Mouse (Mus musculus) cerebral cortex, adult 2 months (tissue): Measurements from ENCODE around the gene Rgs9bp.

Experiments
- WGBS: fragments of 180-500 bp; shearing (Covaris S2); methylation state at CpG from one replicate; pipeline ENCODE4 v1.1.7; 2018; 5-methylcytosine and 5-hydroxymethylcytosine counted together

Gene Rgs9bp

GRCm38 (mm10) chr7:35583476-35584025 lies 1.8 kb downstream of the Rgs9bp start:
- 45% methylated on average over 11 of the region's 11 CpGs for WGBS

DNA sequence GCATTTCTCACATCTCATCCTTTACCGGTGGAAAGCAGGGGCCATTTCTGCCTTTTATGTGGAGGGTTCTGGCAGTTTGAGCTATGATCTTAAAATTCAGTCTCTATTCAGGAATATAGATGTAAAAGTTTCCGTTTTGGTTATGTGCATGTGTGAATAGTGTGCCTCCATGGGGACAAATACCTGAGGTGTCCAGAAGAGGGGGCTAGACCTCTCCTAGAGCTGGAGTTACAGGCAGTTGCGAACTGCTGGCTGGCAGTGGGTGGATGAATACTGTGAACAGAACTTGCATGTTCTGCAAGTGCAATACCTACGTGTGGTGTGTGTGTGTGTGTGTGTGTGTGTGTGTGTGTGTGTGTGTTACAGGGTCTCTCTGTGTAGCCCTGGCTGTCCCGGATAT lies 2.7 kb downstream of the Rgs9bp start:
- WGBS: 73% methylated on average over 5 of the region's 5 CpGs

DNA sequence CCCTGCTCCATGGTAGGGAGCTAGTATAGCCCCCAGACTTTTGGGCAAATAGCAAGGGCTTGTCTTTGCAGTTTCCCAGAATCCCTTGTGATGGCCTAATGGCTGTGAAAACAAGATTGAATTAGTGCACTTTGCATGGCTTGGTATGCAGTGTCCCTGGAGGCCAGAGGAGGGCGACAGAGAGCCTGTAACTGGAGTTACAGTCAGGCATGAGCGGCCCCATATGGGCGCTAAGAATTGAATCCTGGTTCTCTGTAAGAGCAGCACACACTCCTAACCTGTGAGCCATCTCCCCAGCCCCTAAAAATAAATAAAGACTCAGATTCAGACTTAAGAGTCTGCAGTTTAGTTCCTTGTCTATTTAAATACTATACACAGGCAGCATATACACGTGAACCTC lies 5.5 kb downstream of the Rgs9bp start:
- WGBS: 39% methylated on average over 4 of the region's 4 CpGs

DNA sequence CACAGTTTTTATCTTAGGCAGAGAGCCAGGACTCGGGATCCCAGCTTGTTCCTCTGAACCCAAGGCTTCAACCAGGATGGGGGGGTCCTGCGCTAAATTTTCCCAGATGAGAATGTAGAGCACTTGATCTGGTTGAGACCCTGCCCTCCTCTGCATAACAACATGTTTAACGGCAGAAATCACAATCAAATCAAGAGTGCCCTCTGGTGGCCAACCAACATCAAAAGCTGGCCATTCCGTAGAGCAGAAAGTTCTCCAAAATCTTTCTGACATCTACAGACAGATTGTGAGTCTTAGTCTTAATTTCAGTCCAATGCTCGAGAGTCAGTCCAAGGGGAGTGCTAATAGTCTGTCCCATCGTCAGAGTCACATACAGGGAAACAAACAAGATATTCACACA lies 14.5 kb downstream of the Rgs9bp start:
- 14% methylated on average over 6 of the region's 6 CpGs for WGBS

DNA sequence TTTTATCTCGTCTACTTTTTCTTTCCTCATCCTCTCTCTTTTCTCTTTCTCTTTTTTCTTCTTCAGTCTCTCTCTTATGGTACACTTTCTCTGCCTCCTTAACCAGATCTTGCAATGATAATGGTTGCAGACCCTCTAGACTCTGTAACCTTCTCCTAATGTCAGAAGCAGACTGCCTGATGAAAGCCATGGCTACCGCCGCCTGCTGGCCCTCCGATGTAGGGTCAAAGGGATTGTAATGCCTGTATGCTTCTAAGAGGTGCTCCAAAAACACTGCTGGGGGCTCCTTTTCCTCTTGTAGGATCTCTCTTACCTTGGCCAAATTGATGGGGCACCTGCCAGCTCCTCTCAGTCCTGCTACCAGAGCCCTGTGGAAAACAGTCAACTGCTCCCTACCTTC lies 15.7 kb downstream of the Rgs9bp start:
- 91% methylated on average over 4 of the region's 4 CpGs for WGBS

GRCm38 (mm10) chr7:35565965-35566364 lies 19.4 kb downstream of the Rgs9bp start:
- 84% methylated on average over 13 of the region's 13 CpGs for WGBS

DNA sequence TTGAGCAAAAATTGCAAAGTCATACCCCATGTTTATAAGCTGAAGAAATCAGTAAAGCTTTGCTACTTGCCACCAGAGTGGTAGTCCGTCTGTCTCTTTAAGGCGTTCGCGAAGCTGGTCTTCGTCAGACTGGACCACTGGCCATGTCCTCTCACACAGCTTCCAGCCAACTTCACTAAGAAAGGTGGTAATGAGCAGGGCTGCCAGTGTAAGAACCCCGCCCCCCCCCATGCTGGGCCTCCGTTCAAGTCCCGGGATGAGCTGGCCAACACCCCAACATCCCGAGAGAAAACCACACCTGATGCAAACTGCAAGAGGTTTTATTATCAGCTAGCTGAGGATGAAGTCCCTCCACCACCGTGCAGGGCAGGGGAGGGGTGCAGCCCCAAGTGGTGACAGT lies 20.5 kb downstream of the Rgs9bp start:
- WGBS: 81% methylated on average over 10 of the region's 10 CpGs

DNA sequence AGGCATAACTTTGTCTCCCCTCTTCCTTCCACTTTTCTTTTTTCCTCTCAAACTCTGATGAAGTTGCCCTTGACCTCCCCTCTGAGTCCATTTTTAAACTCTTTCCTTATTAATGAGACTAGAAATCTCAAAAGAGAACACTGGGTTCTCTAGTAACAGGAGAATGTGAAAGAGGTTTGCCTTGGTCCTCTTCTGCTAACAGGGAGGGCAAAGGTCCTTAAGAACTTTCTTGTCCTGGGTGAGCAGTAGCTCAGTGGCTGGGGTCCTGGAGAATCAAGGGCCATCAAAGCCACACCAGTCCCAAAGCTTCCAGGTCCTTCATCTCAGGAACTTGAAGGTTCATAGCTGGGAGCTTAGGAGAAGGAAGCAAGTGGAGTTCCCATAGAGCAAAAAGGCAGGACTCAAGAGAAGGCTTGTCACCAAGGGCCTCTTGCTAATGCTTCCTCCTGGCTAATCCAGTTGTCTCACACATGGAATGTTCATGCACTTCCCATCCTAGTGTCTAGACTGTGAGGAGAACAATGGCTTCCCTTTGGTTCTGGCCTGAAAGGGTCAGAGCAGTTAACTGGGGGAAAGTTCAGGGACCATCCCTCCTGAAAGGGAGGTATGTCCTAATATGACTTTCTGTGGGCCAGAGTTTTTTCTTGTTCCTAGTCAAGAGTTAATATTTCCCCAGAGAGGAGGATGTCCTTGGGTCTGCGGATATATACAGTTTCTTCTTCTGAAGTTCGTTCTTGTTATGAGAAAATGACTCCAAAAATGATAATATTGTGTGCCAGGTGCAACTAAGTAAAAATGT lies 21.1 kb downstream of the Rgs9bp start:
- 82% methylated on average over 2 of the region's 2 CpGs for WGBS

DNA sequence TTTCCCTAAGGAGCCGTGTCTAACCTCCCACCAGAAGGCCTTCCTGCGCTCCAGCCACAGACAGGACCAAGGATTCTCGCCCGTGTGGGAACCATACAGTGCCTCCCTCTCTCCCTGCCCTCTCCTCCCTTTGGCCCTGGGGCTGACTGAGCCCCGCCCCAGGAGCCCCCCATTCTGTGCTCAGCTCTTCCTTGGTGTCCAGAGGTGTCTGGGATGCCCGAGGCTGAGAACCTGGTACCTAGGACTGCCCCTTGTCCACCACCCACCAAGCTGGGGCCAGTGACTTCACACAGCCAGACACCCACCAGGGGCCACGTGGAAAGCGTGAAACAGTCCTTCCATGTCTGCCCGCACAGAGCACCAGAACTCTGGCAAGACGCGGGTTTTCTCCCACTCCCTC lies 22.3 kb downstream of the Rgs9bp start:
- 66% methylated on average over 11 of the region's 11 CpGs for WGBS

DNA sequence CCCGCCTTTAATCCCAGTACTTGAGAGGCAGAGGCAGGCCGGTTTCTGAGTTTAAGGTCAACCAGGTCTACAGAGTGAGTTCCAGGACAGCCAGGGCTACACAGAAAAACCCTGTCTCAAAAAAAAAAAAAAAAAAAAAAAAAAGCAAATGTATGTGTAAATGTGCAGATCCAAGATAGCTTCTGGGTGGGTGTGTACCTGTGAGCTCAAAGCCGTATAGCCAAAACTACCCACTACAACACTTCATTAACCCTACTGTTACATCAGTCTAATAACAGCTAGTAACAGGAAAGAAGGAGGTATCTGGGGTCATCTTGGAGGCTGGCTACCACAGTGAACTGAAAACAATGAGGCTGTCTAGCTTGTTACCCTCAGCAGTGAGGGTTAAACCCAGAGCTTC lies 25.5 kb downstream of the Rgs9bp start:
- WGBS: 93% methylated on average over 3 of the region's 3 CpGs

GRCm38 (mm10) chr7:35558681-35559080 lies 26.7 kb downstream of the Rgs9bp start:
- WGBS: 33% methylated on average over 2 of the region's 2 CpGs

GRCm38 (mm10) chr7:35557577-35557976 lies 27.8 kb downstream of the Rgs9bp start:
- WGBS: 89% methylated on average over 3 of the region's 3 CpGs

GRCm38 (mm10) chr7:35556905-35557304 lies 28.5 kb downstream of the Rgs9bp start:
- WGBS: 89% methylated on average over 5 of the region's 5 CpGs

DNA sequence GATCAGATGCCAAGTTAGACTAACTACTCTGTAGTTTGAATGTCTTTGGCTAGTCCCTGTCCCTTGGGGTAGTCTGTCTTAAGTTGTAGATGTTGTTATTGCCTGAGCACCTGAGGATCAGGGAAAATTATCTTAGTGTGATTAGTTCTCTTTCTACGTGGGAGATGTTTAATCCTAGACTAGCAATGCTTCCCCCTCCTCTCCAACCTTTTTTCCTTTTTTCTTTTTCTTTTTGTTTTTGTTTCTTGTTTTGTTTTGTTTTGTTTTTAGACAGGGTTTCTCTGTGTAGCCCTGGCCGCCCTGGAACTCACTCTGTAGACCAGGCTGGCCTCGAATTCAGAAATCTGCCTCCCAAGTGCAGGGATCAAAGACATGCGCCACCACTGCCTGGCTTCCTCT lies 29.2 kb downstream of the Rgs9bp start, which contains the start of gene Nudt19:
Gene Nudt19, minus strand, starts transcription at position 100 of the 399 bp plus-strand sequence.
- 59% methylated on average over 4 of the region's 4 CpGs for WGBS

DNA sequence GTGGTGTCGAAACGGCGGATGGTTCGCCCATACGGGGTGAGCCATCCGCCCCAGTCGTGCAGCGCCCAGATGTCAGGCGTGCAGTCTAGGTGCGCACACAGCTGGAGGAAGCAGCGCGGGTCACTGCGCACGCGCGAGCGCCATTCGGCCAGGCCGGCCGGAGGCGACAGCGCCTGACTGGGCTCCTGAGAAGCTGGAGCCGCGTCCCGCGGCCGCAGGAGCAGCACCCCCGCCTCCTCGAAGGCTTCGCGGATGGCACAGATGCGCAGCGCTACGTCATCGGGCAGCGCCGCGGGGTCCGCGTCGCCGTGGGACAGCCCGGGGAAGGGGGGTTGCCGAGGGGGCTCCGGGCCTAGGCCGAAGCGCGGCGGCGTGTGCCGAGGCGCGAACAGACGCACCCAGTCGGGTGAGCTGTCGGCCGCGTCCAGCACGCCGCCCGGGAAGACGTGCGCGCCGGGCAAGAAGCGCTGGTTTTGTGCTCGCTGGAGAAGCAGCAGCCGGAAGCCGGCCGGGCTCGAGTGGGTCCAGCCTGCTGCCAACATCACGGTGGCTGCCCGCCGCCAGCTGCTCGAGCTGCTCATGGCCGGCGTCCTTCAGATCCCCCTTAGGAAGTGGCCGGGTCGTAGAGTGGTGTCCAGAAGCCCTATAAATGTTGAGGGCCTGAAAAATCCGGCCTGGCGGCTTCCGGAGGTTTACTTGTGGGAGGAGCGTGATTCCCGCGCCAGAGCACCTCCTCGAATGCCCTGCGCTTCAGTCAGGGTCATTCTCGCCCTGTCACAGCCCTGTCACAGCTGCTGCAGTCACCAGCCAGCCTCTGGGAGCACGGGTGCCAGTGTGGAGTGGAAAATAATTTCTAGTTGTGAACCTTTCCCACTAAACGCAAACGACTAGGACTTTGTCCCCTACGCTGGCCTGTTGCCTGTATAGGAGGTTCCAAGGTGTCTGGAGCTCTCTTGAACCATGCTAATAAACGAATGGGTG lies 29.9 kb downstream of the Rgs9bp start:
- 1% methylated on average over 93 of the region's 93 CpGs for WGBS

- 4% methylated on average over 28 of the region's 28 CpGs for WGBS
Measured at GRCm38 (mm10) chr7:35554605-35555175, 30.7 kb downstream of the Rgs9bp start.

DNA sequence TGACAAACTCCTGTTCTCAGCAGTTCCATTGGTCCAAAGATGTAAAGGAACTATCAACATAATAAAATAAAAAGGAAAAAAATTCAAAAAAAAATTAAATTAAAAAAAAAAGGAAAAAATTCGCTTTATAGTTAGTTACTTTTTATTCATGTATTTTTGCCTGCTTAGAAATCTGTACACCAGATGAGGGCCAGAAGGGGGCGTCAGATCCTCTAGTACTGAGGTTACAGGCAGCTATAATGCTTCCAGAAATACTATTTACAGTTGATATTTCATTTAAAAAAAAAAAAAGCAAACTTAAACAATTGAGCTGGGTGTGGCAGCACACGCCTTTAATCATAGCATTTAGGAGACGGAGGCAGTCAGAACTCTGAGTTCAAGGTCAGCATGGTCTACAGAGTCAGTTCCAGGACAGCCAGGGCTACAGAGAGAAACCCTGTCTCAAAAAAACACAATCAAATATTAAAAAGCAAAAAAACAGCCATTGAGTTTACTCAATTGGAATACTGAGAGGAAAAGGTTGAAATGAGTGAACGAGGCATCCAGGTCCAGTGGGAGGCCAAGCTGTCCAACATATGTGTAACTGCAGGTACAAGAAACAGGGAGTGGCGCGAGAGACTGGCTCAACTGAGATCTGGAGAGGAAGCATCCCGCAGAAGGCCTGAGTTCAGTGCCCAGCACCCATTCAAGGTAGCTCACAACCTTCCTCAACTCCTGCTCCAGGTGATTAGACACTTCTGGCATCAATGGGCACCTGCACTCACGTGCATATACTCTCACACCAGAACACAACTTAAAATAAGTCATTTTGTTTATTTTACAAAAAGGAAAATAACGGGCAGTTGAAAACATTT lies 31.4 kb downstream of the Rgs9bp start:
- 53% methylated on average over 10 of the region's 10 CpGs for WGBS

DNA sequence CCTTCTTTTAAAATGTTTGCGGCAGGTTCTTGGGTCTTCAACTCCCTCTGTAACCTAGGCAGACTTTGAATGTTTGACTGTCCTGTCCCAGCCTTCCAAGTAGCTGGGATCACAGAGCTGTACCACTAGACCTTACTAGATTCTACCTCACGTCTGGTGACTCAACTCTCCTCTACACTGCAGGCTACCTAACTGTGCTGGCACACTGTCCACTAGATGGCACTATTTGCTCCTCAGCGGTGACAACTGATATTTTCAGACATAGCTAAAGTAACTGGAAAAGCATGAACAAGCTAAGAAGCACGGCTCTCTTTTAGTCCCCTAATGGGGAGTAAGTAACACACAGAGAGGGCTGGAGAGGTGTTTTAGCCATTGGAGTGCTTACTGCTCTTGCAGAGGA lies 39.5 kb downstream of the Rgs9bp start:
- WGBS: 28% methylated on average over 4 of the region's 4 CpGs

DNA sequence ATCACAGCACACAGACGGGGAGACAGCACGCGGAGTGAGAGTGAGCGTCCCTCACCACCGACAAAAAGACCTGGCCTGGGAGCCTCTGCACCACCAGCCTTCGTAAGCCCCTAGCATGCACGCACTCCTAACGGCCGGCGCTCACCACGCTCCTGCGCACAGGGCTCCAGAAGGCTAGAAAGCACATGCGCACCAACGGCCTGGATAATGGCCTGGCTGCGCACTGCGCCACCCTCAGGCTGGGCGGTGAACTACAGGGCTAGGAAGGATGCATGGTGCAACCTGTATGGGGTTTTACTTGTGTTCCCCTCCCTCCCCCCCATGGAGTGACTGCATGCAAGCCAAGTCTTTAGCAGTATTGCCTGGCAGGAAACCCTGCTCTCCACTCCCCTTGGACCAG lies 47.8 kb downstream of the Rgs9bp start, which contains the start of gene Tdrd12:
Gene Tdrd12, minus strand, starts transcription at position 184 of the 400 bp plus-strand sequence.
- 93% methylated on average over 17 of the region's 17 CpGs for WGBS

GRCm38 (mm10) chr7:35535750-35536512 lies 49.5 kb downstream of the Rgs9bp start:
- WGBS: 85% methylated on average over 12 of the region's 12 CpGs
